ENCODE assay signal across 13 mouse cellular contexts in the genomic region with DNA sequence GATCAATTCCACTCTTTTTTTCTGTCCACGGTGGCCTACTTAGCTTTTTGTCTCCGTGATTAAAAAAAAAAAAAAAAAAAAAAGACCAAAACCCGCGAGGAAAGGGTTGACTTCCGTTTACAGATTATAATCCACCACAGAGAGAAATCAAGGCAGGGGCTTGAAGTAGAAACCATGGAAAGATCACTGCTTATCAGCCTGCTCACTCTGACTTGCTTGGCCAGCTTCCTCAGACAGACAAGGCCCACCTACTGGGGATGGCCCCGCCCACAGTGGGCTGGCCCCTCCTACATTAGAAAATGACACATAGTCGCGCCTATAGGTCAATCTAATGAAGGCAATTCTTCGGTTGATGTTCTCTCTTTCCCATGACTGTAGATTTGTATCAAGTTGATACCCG.
A peak's percentile ranks its signal among the peaks of the same experiment; 100 is the strongest.
DNase-seq lines count a peak whose midpoint lies in the region; ATAC-seq lines count a peak whose summit lies in the region.
"Had no signal": no experiment of that assay in that cellular context is flagged by ENCODE, and none has a peak within 500 bp of the region (broad histone marks: within the 10 kb centered on the region; RNA-seq: fewer than 3 reads in every experiment).

No protein-coding gene starts in this region.

- no peaks in the 10 kb centered on the region for H3K27me3 ChIP-seq in heart, embryonic 15.5 days
- no peaks in the 10 kb centered on the region for H3K27me3 ChIP-seq in liver, embryonic 13.5 days
- no peaks in the 10 kb centered on the region for H3K27me3 ChIP-seq in forebrain, embryonic 12.5 days
- H3K27me3 ChIP-seq: heart, embryonic 12.5 days; hindbrain, embryonic 15.5 days; Patski had no signal

- no peaks in the 10 kb centered on the region for H3K36me3 ChIP-seq in heart, embryonic 15.5 days
- H3K36me3 ChIP-seq in liver, embryonic 13.5 days: no peaks in the 10 kb centered on the region
- H3K36me3 ChIP-seq in forebrain, embryonic 12.5 days (replicated peaks): no peaks in the 10 kb centered on the region
- H3K36me3 ChIP-seq: hindbrain, embryonic 15.5 days had no signal

- no peak overlapping the region for H3K4me2 ChIP-seq in heart, embryonic 15.5 days
- no peak overlapping the region for H3K4me2 ChIP-seq in liver, embryonic 13.5 days
- no peak overlapping the region for H3K4me2 ChIP-seq in forebrain, embryonic 12.5 days
- H3K4me2 ChIP-seq: heart, embryonic 12.5 days; hindbrain, embryonic 15.5 days had no signal

- no peaks in the 10 kb centered on the region for H3K9me3 ChIP-seq in heart, embryonic 15.5 days (replicated peaks)
- no peaks in the 10 kb centered on the region for H3K9me3 ChIP-seq in liver, embryonic 13.5 days (replicated peaks)
- no peaks in the 10 kb centered on the region for H3K9me3 ChIP-seq in forebrain, embryonic 12.5 days
- H3K9me3 ChIP-seq: heart, embryonic 12.5 days; hindbrain, embryonic 15.5 days had no signal

- no peak overlapping the region for H3K9ac ChIP-seq in heart, embryonic 15.5 days
- no peak overlapping the region for H3K9ac ChIP-seq in liver, embryonic 13.5 days
- no peak overlapping the region for H3K9ac ChIP-seq in forebrain, embryonic 12.5 days
- H3K9ac ChIP-seq: heart, embryonic 12.5 days; hindbrain, embryonic 15.5 days had no signal

- no peak overlapping the region for H3K4me3 ChIP-seq in heart, embryonic 15.5 days
- no peak overlapping the region for H3K4me3 ChIP-seq in liver, embryonic 13.5 days (replicated peaks)
- H3K4me3 ChIP-seq in forebrain, embryonic 12.5 days (replicated peaks): no peak overlapping the region
- H3K4me3 ChIP-seq: heart, embryonic 12.5 days; hindbrain, embryonic 15.5 days had no signal

- no peak for DNase-seq in heart, postnatal 36 days
- peak; percentile 79 for DNase-seq in CD4-positive helper T cell, adult 2 months (ENCODE audit: low read depth, low spot score)
- peak; percentile 7 for DNase-seq in c-Kit-positive CD71-positive TER-119-positive erythroid progenitor cells, embryonic 14.5 days (ENCODE audit: low spot score)
- peak; percentile 19 for DNase-seq in liver, embryonic 13.5 days
- no peak for DNase-seq in frontal cortex, postnatal 25 days (ENCODE audit: low spot score in 2 of 2)
- DNase-seq in left cerebral cortex, adult 9 months (ENCODE audit: low spot score in 2 of 2): no peak
- DNase-seq: adrenal gland, postnatal 10 days; left cerebral cortex, postnatal 4 days had no signal

- ATAC-seq in heart, embryonic 15.5 days (replicated peaks; ENCODE audit: insufficient number of reproducible peaks, insufficient read depth, low FRiP score, low read depth): no peak
- no peak for ATAC-seq in liver, embryonic 13.5 days (ENCODE audit: low read depth)
- no peak for ATAC-seq in forebrain, embryonic 12.5 days (ENCODE audit: low FRiP score)
- ATAC-seq: Patski had no signal

- WGBS in heart, embryonic 15.5 days: 64% methylated on average over 10 of the region's 10 CpGs
- 20% methylated on average over 10 of the region's 10 CpGs for WGBS in liver, embryonic 13.5 days (ENCODE audit: insufficient replicate concordance)
- WGBS in forebrain, embryonic 12.5 days: 69% methylated on average over 10 of the region's 10 CpGs

- H3K27ac ChIP-seq in heart, embryonic 15.5 days: peak overlapping the region; percentile 39; the same call in 1 of the 2 replicates
- no peak overlapping the region for H3K27ac ChIP-seq in liver, embryonic 13.5 days
- H3K27ac ChIP-seq in forebrain, embryonic 12.5 days: no peak overlapping the region
- H3K27ac ChIP-seq: hindbrain, embryonic 15.5 days had no signal

- intact Hi-C loops in heart, postnatal 36 days (cut with DNase I): no loop called here

- H3K4me1 ChIP-seq in heart, embryonic 15.5 days (replicated peaks): peaks cover 33% of the 10 kb centered on the region
- H3K4me1 ChIP-seq in liver, embryonic 13.5 days (replicated peaks): peaks cover 18% of the 10 kb centered on the region
- peaks cover 19% of the 10 kb centered on the region for H3K4me1 ChIP-seq in forebrain, embryonic 12.5 days

Comparison
In these comparisons a context has a peak if more than half of its experiments do, and no peak if none do; other contexts are left out.
1. DNase-seq: peak in CD4-positive helper T cell, adult 2 months (single experiment), c-Kit-positive CD71-positive TER-119-positive erythroid progenitor cells, embryonic 14.5 days (single experiment) and liver, embryonic 13.5 days (single experiment); none in heart, postnatal 36 days (0 of 2), frontal cortex, postnatal 25 days (0 of 2) and left cerebral cortex, adult 9 months (0 of 2).